Mouse (Mus musculus): ENCODE results near the gene 4921530L21Rik. TPM values are rescaled to one million over a fixed set of nuclear protein-coding genes. Genes with fewer than 3 reads are reported as not detected.

The 4921530L21Rik gene
- not detected in 2 replicates for polyA plus RNA-seq (2012; ENCODE audit: insufficient read depth, low replicate concordance)

DNA sequence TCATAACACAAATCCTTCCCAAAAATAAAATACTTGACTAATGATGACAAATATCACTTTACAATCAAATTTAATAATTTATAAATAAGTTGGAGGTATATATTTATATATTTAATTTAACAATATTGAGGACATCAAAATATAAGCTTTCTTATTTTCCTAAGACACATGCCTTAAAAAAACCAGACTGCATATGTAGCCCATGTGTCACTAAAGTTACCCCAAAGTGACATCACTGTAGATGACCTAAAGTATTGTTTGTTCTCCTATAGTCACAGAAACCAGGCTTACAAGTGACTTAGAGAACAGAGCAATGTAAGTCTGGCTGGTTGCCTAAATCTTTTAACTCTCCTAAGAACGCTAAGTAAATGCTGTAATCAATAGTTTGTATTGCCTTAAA lies at the start of gene 4921530L21Rik:
Gene 4921530L21Rik (plus strand): TSS at position 301 of the 400 bp plus-strand sequence.
- Histone ChIP-seq H3K36me3 (replicated peaks; ENCODE audit: low read length) (no peaks in the 10 kb centered on the region), H3K4me1 (no peaks in the 10 kb centered on the region), H3K4me3 (replicated peaks) (no peak within 1 kb of the TSS), H3K27me3 (replicated peaks) (no peaks in the 10 kb centered on the region), H3K9me3 (peaks cover 8% of the 10 kb centered on the region; the same call in 1 of the 2 replicates)
- TF ChIP-seq GATA1 (IDR thresholded peaks at IDR 0.05; ENCODE audit: borderline replicate concordance, low read length) (no peak), FLI1 (IDR thresholded peaks at IDR 0.05; ENCODE audit: low read length) (no peak)

DNA sequence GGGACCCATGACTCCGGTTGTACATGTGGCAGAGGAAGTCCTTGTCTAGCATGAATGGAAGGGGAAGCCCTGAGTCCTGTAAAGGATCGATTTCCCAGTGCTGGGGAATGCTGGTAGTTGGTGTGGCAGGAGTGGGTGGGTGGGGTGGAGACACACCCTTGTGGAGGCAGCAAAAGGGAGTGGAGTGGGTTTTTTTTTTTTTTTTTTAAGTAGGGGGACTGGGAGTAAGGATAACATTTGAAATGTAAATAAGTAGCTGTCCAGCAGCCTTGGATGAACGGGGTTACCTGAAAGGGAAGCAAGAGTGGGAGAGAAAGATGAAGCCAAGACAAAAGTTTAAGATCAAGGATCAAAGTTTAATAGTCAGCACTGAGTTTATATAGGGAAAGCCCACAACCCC lies 47.2 kb upstream of the 4921530L21Rik start:
- Histone ChIP-seq H3K36me3 (replicated peaks; ENCODE audit: low read length) (no peaks in the 10 kb centered on the region), H3K4me1 (no peaks in the 10 kb centered on the region), H3K27me3 (replicated peaks) (no peaks in the 10 kb centered on the region), H3K9me3 (no peaks in the 10 kb centered on the region), H3K4me3 (replicated peaks) (no peak overlapping the region)
- TF ChIP-seq FLI1 (IDR thresholded peaks at IDR 0.05; ENCODE audit: low read length): no peak
- TF ChIP-seq GATA1 (IDR thresholded peaks at IDR 0.05; ENCODE audit: borderline replicate concordance, low read length): no peak

GRCm38 (mm10) chr14:95862981-95863380 lies 18.1 kb upstream of the 4921530L21Rik start:
- TF ChIP-seq GATA1 (IDR thresholded peaks at IDR 0.05; ENCODE audit: borderline replicate concordance, low read length): no peak

DNA sequence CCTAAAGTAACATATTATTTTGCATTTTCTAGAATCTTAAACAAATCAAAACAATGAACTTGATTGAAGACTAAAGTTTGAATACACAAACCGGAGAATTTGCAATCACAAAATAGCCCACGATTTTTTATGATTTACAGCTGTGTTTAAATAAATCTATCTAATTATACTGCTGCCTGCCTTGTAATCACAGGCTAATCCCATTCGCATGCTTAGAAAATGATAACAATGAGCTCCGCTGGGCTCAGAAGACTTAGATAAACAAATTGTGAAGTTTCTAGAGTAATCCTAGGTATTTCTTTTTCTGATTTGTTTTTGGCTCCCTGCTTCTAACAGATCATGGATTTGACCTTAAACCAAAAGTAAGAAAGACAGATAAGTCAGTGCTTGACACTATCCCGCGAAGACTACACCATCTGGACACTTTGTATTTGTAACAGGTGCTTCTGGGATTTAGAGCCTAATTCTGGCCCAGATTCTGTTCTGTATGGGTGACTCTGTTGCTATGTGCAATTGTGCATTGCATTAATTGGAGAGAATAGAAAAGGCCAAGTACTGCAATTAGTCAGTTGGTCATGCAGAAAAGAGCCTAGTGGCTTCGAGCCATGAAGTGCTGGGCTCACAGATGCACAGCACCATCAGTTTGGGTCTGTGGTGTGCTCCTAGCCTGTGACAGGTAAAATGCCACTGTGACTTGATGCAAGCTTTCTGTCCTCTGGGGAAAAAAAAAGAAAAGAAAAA lies 15.2 kb upstream of the 4921530L21Rik start:
- Histone ChIP-seq H3K4me1 (no peaks in the 10 kb centered on the region), H3K4me3 (replicated peaks) (no peak overlapping the region), H3K36me3 (replicated peaks; ENCODE audit: low read length) (no peaks in the 10 kb centered on the region), H3K9me3 (no peaks in the 10 kb centered on the region), H3K27me3 (replicated peaks) (no peaks in the 10 kb centered on the region)
- TF ChIP-seq GATA1 (IDR thresholded peaks at IDR 0.05; ENCODE audit: borderline replicate concordance, low read length): no peak
- no peak for TF ChIP-seq FLI1 (IDR thresholded peaks at IDR 0.05; ENCODE audit: low read length)

More at GRCm38 (mm10) chr14:95862981-95863380, 18.1 kb upstream of the 4921530L21Rik start:
- no peaks in the 10 kb centered on the region for H3K9me3 ChIP-seq
- H3K4me1 ChIP-seq: no peaks in the 10 kb centered on the region
- no peaks in the 10 kb centered on the region for H3K27me3 ChIP-seq (replicated peaks)
- no peak overlapping the region for H3K4me3 ChIP-seq (replicated peaks)
- H3K36me3 ChIP-seq (replicated peaks; ENCODE audit: low read length): no peaks in the 10 kb centered on the region

- no peak for TF ChIP-seq GATA1 (IDR thresholded peaks at IDR 0.05; ENCODE audit: borderline replicate concordance, low read length)
- TF ChIP-seq FLI1 (IDR thresholded peaks at IDR 0.05; ENCODE audit: low read length): no peak
- no peaks in the 10 kb centered on the region for H3K36me3 ChIP-seq (replicated peaks; ENCODE audit: low read length)
- H3K4me1 ChIP-seq: no peaks in the 10 kb centered on the region
Observed at GRCm38 (mm10) chr14:95872020-95872419, 9.0 kb upstream of the 4921530L21Rik start.

GRCm38 (mm10) chr14:95876785-95877510 lies 4.1 kb upstream of the 4921530L21Rik start:
- Histone ChIP-seq H3K27me3 (replicated peaks) (no peaks in the 10 kb centered on the region), H3K9me3 (peaks cover 3% of the 10 kb centered on the region; the same call in 1 of the 2 replicates), H3K4me1 (no peaks in the 10 kb centered on the region), H3K4me3 (replicated peaks) (no peak overlapping the region), H3K36me3 (replicated peaks; ENCODE audit: low read length) (no peaks in the 10 kb centered on the region)
- TF ChIP-seq FLI1 (IDR thresholded peaks at IDR 0.05; ENCODE audit: low read length) (no peak), GATA1 (IDR thresholded peaks at IDR 0.05; ENCODE audit: borderline replicate concordance, low read length) (no peak)

More at GRCm38 (mm10) chr14:95872020-95872419, 9.0 kb upstream of the 4921530L21Rik start:
- 0 out of 2 replicates have a peak, but pooled peaks cover 2% of the 10 kb centered on the region for H3K9me3 ChIP-seq
- H3K4me3 ChIP-seq (replicated peaks): no peak overlapping the region
- H3K27me3 ChIP-seq (replicated peaks): no peaks in the 10 kb centered on the region

DNA sequence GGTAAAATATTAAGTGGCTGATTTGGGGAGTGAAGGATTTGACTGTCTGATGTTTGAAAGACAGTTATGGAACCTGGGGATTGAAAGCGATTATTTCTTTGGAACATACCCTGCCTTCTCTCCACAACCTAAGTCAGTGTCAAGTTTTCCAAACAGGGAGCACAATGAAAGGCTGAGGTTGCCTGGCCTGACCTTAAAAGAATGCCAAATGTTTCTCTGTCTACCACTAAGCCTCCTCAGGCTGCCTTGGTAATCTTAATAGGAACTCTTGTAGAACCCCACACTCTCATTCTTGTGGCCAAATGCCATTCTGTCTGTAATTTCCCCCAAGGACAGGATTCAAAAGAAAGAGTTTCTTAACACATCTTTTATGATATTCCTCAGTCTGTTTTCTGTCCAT lies 3.5 kb upstream of the 4921530L21Rik start:
- H3K27me3 ChIP-seq (replicated peaks): no peaks in the 10 kb centered on the region
- TF ChIP-seq FLI1 (IDR thresholded peaks at IDR 0.05; ENCODE audit: low read length): no peak
- TF ChIP-seq GATA1 (IDR thresholded peaks at IDR 0.05; ENCODE audit: borderline replicate concordance, low read length): no peak

GRCm38 (mm10) chr14:95899458-95899857 lies 18.4 kb downstream of the 4921530L21Rik start:
- Histone ChIP-seq H3K4me1 (no peaks in the 10 kb centered on the region), H3K9me3 (no peaks in the 10 kb centered on the region), H3K27me3 (replicated peaks) (no peaks in the 10 kb centered on the region), H3K4me3 (replicated peaks) (no peak overlapping the region), H3K36me3 (replicated peaks; ENCODE audit: low read length) (no peaks in the 10 kb centered on the region)
- TF ChIP-seq FLI1 (IDR thresholded peaks at IDR 0.05; ENCODE audit: low read length) (no peak), GATA1 (IDR thresholded peaks at IDR 0.05; ENCODE audit: borderline replicate concordance, low read length) (no peak)

More for the DNA sequence above, 3.5 kb upstream of the 4921530L21Rik start:
- Histone ChIP-seq H3K4me3 (replicated peaks) (no peak overlapping the region), H3K36me3 (replicated peaks; ENCODE audit: low read length) (no peaks in the 10 kb centered on the region), H3K9me3 (peaks cover 8% of the 10 kb centered on the region; the same call in 1 of the 2 replicates), H3K4me1 (no peaks in the 10 kb centered on the region)

DNA sequence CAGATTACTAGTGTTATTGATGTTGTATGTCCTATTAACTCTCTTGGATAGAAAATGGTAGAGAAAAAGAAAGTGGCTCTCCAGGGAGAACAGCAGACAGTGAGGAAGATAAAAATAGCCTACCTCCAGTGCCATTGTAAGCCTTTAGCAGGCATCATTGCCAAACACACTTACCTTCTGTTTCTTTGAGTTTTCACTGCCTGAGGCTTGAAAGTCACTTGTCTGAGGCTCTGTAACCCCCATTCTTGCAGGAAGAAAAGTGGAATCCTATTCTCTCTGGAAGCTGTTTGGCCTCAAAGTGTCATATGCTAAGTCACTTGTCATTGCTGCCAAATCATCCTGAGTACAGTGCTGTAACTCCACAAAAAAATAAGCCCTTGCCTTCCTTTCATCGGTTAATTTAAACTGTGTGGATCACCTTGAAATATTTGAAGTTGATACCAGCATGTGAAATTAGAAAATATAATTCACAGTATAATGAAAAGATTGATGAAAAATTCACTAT lies 23.6 kb downstream of the 4921530L21Rik start:
- Histone ChIP-seq H3K9me3 (no peaks in the 10 kb centered on the region), H3K36me3 (replicated peaks; ENCODE audit: low read length) (no peaks in the 10 kb centered on the region), H3K4me1 (no peaks in the 10 kb centered on the region), H3K27me3 (replicated peaks) (no peaks in the 10 kb centered on the region), H3K4me3 (replicated peaks) (no peak overlapping the region)
- TF ChIP-seq GATA1 (IDR thresholded peaks at IDR 0.05; ENCODE audit: borderline replicate concordance, low read length) (no peak), FLI1 (IDR thresholded peaks at IDR 0.05; ENCODE audit: low read length) (no peak)

- TF ChIP-seq GATA1 (IDR thresholded peaks at IDR 0.05; ENCODE audit: borderline replicate concordance, low read length): no peak
- no peak for TF ChIP-seq FLI1 (IDR thresholded peaks at IDR 0.05; ENCODE audit: low read length)
- H3K4me1 ChIP-seq: no peaks in the 10 kb centered on the region
- H3K27me3 ChIP-seq (replicated peaks): no peaks in the 10 kb centered on the region
- H3K4me3 ChIP-seq (replicated peaks): no peak overlapping the region
- no peaks in the 10 kb centered on the region for H3K36me3 ChIP-seq (replicated peaks; ENCODE audit: low read length)
- no peaks in the 10 kb centered on the region for H3K9me3 ChIP-seq
Observed at GRCm38 (mm10) chr14:95913293-95913692, 32.2 kb downstream of the 4921530L21Rik start.
